Mouse (Mus musculus) thymus, adult 2 months (tissue): ENCODE measurements around the gene Commd3.

Experiments used
- CTCF ChIP-seq: fragments of 200-500 bp; IDR thresholded peaks from 2 replicates; pipeline ENCODE4 v1.5.1; 2012; ENCODE audit warnings: mild to moderate bottlenecking, control low read depth, low read length, moderate library complexity, borderline replicate concordance; ENCODE audit not compliant: control insufficient read depth, poor library complexity, insufficient read depth; ENCODE audit errors: extremely low read depth
- POLR2A ChIP-seq: fragments of 200-500 bp; IDR thresholded peaks from 2 replicates; pipeline ENCODE4 v1.6.1; 2012; ENCODE audit warnings: mild to moderate bottlenecking, low read length, control low read depth, moderate library complexity; ENCODE audit not compliant: control insufficient read depth, poor library complexity, insufficient read depth; ENCODE audit errors: extremely low read depth

DNA sequence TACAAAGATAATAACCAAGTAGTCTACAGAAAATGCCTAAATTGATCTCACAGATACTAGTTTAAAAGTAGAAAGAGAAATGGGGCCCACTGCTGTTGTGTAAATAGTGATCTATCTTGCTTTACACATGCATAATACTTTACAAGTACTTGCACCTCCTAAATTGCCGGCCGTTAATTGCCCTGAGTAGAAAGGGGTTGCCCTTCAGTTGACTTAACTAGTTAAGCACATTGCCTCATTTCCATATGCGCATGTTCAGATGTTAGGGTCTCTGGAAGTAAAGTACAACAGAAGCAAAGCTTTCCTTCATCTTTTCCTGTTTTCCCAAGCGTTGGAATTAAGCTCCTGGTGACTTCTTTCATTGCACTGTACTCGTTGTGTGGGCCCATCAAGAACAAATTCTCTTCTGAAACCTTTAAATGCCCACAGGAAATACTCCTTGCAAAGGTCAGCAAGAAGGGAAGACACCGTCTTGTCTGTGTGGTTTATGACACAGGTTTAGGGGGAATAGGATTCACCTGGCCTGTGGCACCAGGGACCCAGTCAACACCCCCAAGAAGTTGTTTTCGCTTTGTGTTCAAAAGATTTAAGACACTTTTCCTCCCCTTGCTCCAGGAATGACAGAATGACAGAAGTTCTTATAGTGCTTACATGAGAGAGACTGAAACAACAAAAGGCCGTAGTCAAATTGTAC is 14.8 kb downstream of the Commd3 start:
- TF ChIP-seq POLR2A (no peak), CTCF (no peak)
